Mouse (Mus musculus) hindbrain, embryonic 11.5 days (tissue): ENCODE data around the gene Atat1. TPM values are rescaled to one million over a fixed set of nuclear protein-coding genes. Genes with fewer than 3 reads are reported as not detected.
A peak's percentile ranks its signal among the peaks of the same experiment; 100 is the strongest.

Source experiments
- ATAC-seq: fragments of 200-750 bp; cut with Nextera tagmentation; 2 replicates; pipeline ENCODE4 v1.8.0; 2017; ENCODE audit warnings: mild to moderate bottlenecking, moderate TSS enrichment, moderate library complexity; ENCODE audit not compliant: low FRiP score
- DNase-seq: peaks from one replicate; pipeline ENCODE4 v3.0.0-alpha.2; 2015; ENCODE audit warnings: low spot score
- H3K27ac ChIP-seq: fragments of 300-500 bp; sonication (generic); 2 replicates; pipeline ENCODE4 v1.5.1; 2014; ENCODE audit warnings: mild to moderate bottlenecking, low read depth, low read length
- H3K27me3 ChIP-seq: fragments of 300-500 bp; sonication (generic); 2 replicates; pipeline ENCODE4 v1.6.1; 2014; ENCODE audit warnings: mild to moderate bottlenecking, low read length, moderate library complexity, mixed read lengths; ENCODE audit not compliant: control insufficient read depth, insufficient read depth
- H3K36me3 ChIP-seq: fragments of 300-500 bp; sonication (generic); 2 replicates; pipeline ENCODE4 v1.6.1; 2014; ENCODE audit warnings: mild to moderate bottlenecking, low read length, moderate library complexity, mixed read lengths; ENCODE audit not compliant: control insufficient read depth, insufficient read depth
- H3K4me1 ChIP-seq: fragments of 300-500 bp; sonication (generic); replicated peaks from 2 replicates; pipeline ENCODE4 v1.6.1; 2014; ENCODE audit warnings: low read length, mixed read lengths; ENCODE audit not compliant: control insufficient read depth, insufficient read depth
- H3K4me2 ChIP-seq: fragments of 300-500 bp; sonication (generic); replicated peaks from 2 replicates; pipeline ENCODE4 v1.6.1; 2014; ENCODE audit warnings: mild to moderate bottlenecking, low read depth, low read length
- H3K4me3 ChIP-seq: fragments of 300-500 bp; sonication (generic); 2 replicates; pipeline ENCODE4 v1.5.1; 2014; ENCODE audit warnings: low read depth, low read length
- H3K9ac ChIP-seq: fragments of 300-500 bp; sonication (generic); 2 replicates; pipeline ENCODE4 v1.6.1; 2014; ENCODE audit warnings: low read depth, low read length
- H3K9me3 ChIP-seq: fragments of 300-500 bp; sonication (generic); 2 replicates; pipeline ENCODE4 v1.6.1; 2016; ENCODE audit warnings: low read length; ENCODE audit not compliant: control insufficient read depth
- WGBS: fragments of 180-500 bp; shearing (Covaris S2); extraction: QIAGEN DNeasy Blood & Tissue Kit; methylation state at CpG from one replicate; pipeline ENCODE4 v1.1.7; 2014; 5-methylcytosine and 5-hydroxymethylcytosine counted together
- polyA plus RNA-seq: library from polyadenylated mRNA; unstranded; fragments of >200 nt; fragmentation: Nextera tagmentation; extraction: Ambion mirVana; gene quantifications from 2 replicates; pipeline ENCODE4 v1.2.1, GENCODE M21; 2014

Gene Atat1
- polyA plus RNA-seq, 1 experiment from 2014 or later = 243 TPM

- 0 out of 2 replicates have a peak, but pooled peaks cover under 1% of the 10 kb centered on the region for H3K36me3 ChIP-seq
- peaks cover 4% of the 10 kb centered on the region for H3K4me1 ChIP-seq
- no peak for ATAC-seq
- H3K9ac ChIP-seq = peak overlapping the region; percentile 76
- H3K4me3 ChIP-seq = peak overlapping the region; percentile 67; the same call in 1 of the 2 replicates
- 59% methylated on average over 6 of the region's 6 CpGs for WGBS
- peak overlapping the region; percentile 94 for H3K27ac ChIP-seq
- peak; percentile 26 for DNase-seq
- no peaks in the 10 kb centered on the region for H3K9me3 ChIP-seq
- no peaks in the 10 kb centered on the region for H3K27me3 ChIP-seq
- peak overlapping the region; percentile 55; the same call in 1 of the 2 replicates for H3K4me2 ChIP-seq
Measured at GRCm38 (mm10) chr17:35919864-35920301, 10.0 kb upstream of the Atat1 start.

GRCm38 (mm10) chr17:35919060-35919715 is 9.3 kb upstream of the Atat1 start:
- Histone ChIP-seq H3K9ac (peak overlapping the region; percentile 91), H3K4me3 (peak overlapping the region; percentile 67), H3K36me3 (no peaks in the 10 kb centered on the region), H3K4me1 (peaks cover 4% of the 10 kb centered on the region), H3K9me3 (no peaks in the 10 kb centered on the region), H3K4me2 (peak overlapping the region; percentile 92), H3K27ac (peak overlapping the region; percentile 94), H3K27me3 (no peaks in the 10 kb centered on the region)
- WGBS = 11% methylated on average over 7 of the region's 7 CpGs
- peak; percentile 96 for DNase-seq
- peak; percentile 50 for ATAC-seq

GRCm38 (mm10) chr17:35918276-35919059 is 8.6 kb upstream of the Atat1 start:
- Histone ChIP-seq H3K36me3 (no peaks in the 10 kb centered on the region), H3K27me3 (no peaks in the 10 kb centered on the region), H3K4me1 (peaks cover 4% of the 10 kb centered on the region), H3K9me3 (no peaks in the 10 kb centered on the region), H3K9ac (peak overlapping the region; percentile 91), H3K4me2 (peak overlapping the region; percentile 92), H3K4me3 (peak overlapping the region; percentile 67), H3K27ac (peak overlapping the region; percentile 94)
- 0% methylated on average over 11 of the region's 11 CpGs for WGBS
- DNase-seq (peak; percentile 76), ATAC-seq (no peak)

- Histone ChIP-seq H3K9ac (peak overlapping the region; percentile 91), H3K9me3 (no peaks in the 10 kb centered on the region), H3K4me2 (peak overlapping the region; percentile 92), H3K4me1 (peaks cover 4% of the 10 kb centered on the region), H3K27me3 (no peaks in the 10 kb centered on the region), H3K36me3 (no peaks in the 10 kb centered on the region), H3K27ac (peak overlapping the region; percentile 94), H3K4me3 (peak overlapping the region; percentile 67)
- under 1% methylated on average over 13 of the region's 13 CpGs for WGBS
- DNase-seq = peak; percentile 83
- no peak for ATAC-seq
Measured at GRCm38 (mm10) chr17:35917463-35918251, 7.8 kb upstream of the Atat1 start.

- no peaks in the 10 kb centered on the region for H3K9me3 ChIP-seq
- ATAC-seq (no peak), DNase-seq (no peak)
- H3K27me3 ChIP-seq = no peaks in the 10 kb centered on the region
- peak overlapping the region; percentile 92 for H3K4me2 ChIP-seq
- no peaks in the 10 kb centered on the region for H3K36me3 ChIP-seq
- WGBS = 0% methylated on average over 8 of the region's 8 CpGs
- H3K27ac ChIP-seq = peak overlapping the region; percentile 94
- H3K4me3 ChIP-seq = peak overlapping the region; percentile 67
- H3K9ac ChIP-seq = peak overlapping the region; percentile 91
- peaks cover 4% of the 10 kb centered on the region for H3K4me1 ChIP-seq
Measured at GRCm38 (mm10) chr17:35917143-35917462, 7.2 kb upstream of the Atat1 start.

- peak within 1 kb of the TSS; percentile 94 for H3K27ac ChIP-seq
- peak within 1 kb of the TSS; percentile 67 for H3K4me3 ChIP-seq
- no peaks in the 10 kb centered on the region for H3K36me3 ChIP-seq
- no peaks in the 10 kb centered on the region for H3K9me3 ChIP-seq
- peak; percentile 98 for DNase-seq
- peak within 1 kb of the TSS; percentile 91 for H3K9ac ChIP-seq
- H3K4me2 ChIP-seq = peak within 1 kb of the TSS; percentile 92
- H3K27me3 ChIP-seq = no peaks in the 10 kb centered on the region
- WGBS = under 1% methylated on average over 78 of the region's 83 CpGs
- peak; percentile 93 for ATAC-seq
- peaks cover 4% of the 10 kb centered on the region for H3K4me1 ChIP-seq
Measured at GRCm38 (mm10) chr17:35916297-35917142, 6.6 kb upstream of the Atat1 start, which contains the start of the genes Mrps18b and Ppp1r10. Gene Mrps18b (minus strand): TSS chr17:35916389. Gene Ppp1r10 (plus strand): TSS chr17:35916434.

GRCm38 (mm10) chr17:35915538-35916296 is 5.8 kb upstream of the Atat1 start:
- no peaks in the 10 kb centered on the region for H3K9me3 ChIP-seq
- no peak for DNase-seq
- H3K27me3 ChIP-seq = no peaks in the 10 kb centered on the region
- H3K9ac ChIP-seq = peak overlapping the region; percentile 61
- no peaks in the 10 kb centered on the region for H3K36me3 ChIP-seq
- peaks cover 4% of the 10 kb centered on the region; the same call in 1 of the 2 replicates for H3K4me1 ChIP-seq
- H3K27ac ChIP-seq = no peak overlapping the region
- H3K4me2 ChIP-seq = peak overlapping the region; percentile 64
- 4% methylated on average over 28 of the region's 28 CpGs for WGBS
- peak overlapping the region; percentile 67 for H3K4me3 ChIP-seq
- no peak for ATAC-seq
